Mouse (Mus musculus) hematopoietic stem cell, adult 5-6 weeks (primary cell): ENCODE measurements around the gene Cd101. TPM values are rescaled to one million over a fixed set of nuclear protein-coding genes. Genes with fewer than 3 reads are reported as not detected.
A peak's percentile ranks its signal among the peaks of the same experiment; 100 is the strongest.

ENCODE experiments used
- ATAC-seq, 2 experiments: fragments of 125-278 bp in 1 of 2; replicated peaks in 1 of 2; 2 replicates each; pipeline ENCODE4 v1.8.0; 2016 to 2017; ENCODE audit warnings: inconsistent platforms in 2 of 2, mild to moderate bottlenecking in 2 of 2, moderate number of reproducible peaks in 2 of 2, low read depth in 1 of 2, moderate TSS enrichment in 1 of 2; ENCODE audit not compliant: low FRiP score in 2 of 2, poor library complexity in 2 of 2, severe bottlenecking in 2 of 2, insufficient read depth in 1 of 2, low TSS enrichment in 1 of 2
- total RNA-seq: library from RNA; stranded (forward); fragments of 172-1452, 232-1000 nt; gene quantifications from 2 replicates; pipeline ENCODE4 v1.2.3, GENCODE M21; 2017

Gene Cd101
- 0.79 and 2.4 TPM in 2 replicates for total RNA-seq

- ATAC-seq: peak; percentile 51 to 72
These were observed at the start of gene Cd101 for GRCm38 (mm10) chr3:101029339-101029738. TSS of gene Cd101 (minus strand) at chr3:101029556.

- ATAC-seq: no peak
These were observed 49.0 kb upstream of the Cd101 start for GRCm38 (mm10) chr3:101078344-101078743.

- no peak for ATAC-seq
These were observed 48.3 kb upstream of the Cd101 start for GRCm38 (mm10) chr3:101077710-101078100.

- no peak for ATAC-seq
These were observed 47.8 kb upstream of the Cd101 start for GRCm38 (mm10) chr3:101076966-101077709.

- ATAC-seq: no peak
These were observed 46.5 kb upstream of the Cd101 start for GRCm38 (mm10) chr3:101075866-101076265.

- ATAC-seq: no peak
These were observed 44.0 kb upstream of the Cd101 start for GRCm38 (mm10) chr3:101073384-101073783.

GRCm38 (mm10) chr3:101072506-101073215, 43.3 kb upstream of the Cd101 start:
- ATAC-seq: peak in 1 of 2 experiments; percentile 41; a peak in 3 of 4 replicates

- ATAC-seq: no peak
These were observed 42.2 kb upstream of the Cd101 start for GRCm38 (mm10) chr3:101071576-101071975.

GRCm38 (mm10) chr3:101070796-101071235, 41.5 kb upstream of the Cd101 start:
- no peak for ATAC-seq

- ATAC-seq: no peak
These were observed 41.0 kb upstream of the Cd101 start for GRCm38 (mm10) chr3:101070230-101070795.

- no peak for ATAC-seq
These were observed 39.3 kb upstream of the Cd101 start for GRCm38 (mm10) chr3:101068701-101069100.

GRCm38 (mm10) chr3:101066175-101066574, 36.8 kb upstream of the Cd101 start:
- ATAC-seq: no peak

- no peak for ATAC-seq
These were observed 32.7 kb upstream of the Cd101 start for GRCm38 (mm10) chr3:101061865-101062585.

GRCm38 (mm10) chr3:101059214-101059613, 29.9 kb upstream of the Cd101 start:
- peak; percentile 16 to 19; a peak in 1 of 4 replicates for ATAC-seq

- ATAC-seq: peak; percentile 84 to 93
These were observed 28.8 kb upstream of the Cd101 start for GRCm38 (mm10) chr3:101058203-101058602.

GRCm38 (mm10) chr3:101055216-101055615, 25.9 kb upstream of the Cd101 start:
- ATAC-seq: no peak

GRCm38 (mm10) chr3:101051601-101052000, 22.2 kb upstream of the Cd101 start:
- no peak for ATAC-seq

- no peak for ATAC-seq
These were observed 20.6 kb upstream of the Cd101 start for GRCm38 (mm10) chr3:101049997-101050396.
